Mouse (Mus musculus): ENCODE data around the gene Serinc4.

DNA sequence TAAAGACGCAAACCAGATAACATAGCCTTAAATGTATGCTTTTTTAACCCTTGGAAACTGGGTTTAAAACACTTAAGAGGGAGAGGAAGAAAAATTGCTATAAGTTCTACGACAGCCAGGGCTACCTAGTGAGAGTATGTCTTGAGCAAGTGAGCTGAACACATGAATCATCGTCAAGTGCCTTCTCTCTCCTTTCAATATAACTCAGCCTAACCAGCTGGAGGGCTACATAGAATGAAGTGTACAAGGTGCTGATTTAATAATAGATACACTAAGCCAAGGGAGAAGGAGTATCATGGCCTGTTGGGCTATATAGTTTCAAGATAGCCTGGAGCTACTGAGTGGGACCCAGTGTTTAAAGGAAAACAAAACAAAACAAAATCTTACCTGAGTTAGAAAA lies 38.1 kb downstream of the Serinc4 start:
- no peak for TF ChIP-seq CTCF (IDR thresholded peaks at IDR 0.05)
- TF ChIP-seq EP300 (IDR thresholded peaks at IDR 0.05): no peak

All from lung, postnatal 0 days (tissue).